Mouse (Mus musculus) stomach, postnatal 0 days (tissue): ENCODE data around the gene Cep170. TPM values are rescaled to one million over a fixed set of nuclear protein-coding genes. Genes with fewer than 3 reads are reported as not detected.

Source experiments
- ATAC-seq: fragments of 200-750 bp; cut with Nextera tagmentation; 2 replicates; pipeline ENCODE4 v1.8.0; 2017; ENCODE audit not compliant: low FRiP score, low TSS enrichment
- DNase-seq: peaks from one replicate; pipeline ENCODE4 v3.0.0-alpha.2; 2016; ENCODE audit warnings: low spot score
- H3K27ac ChIP-seq: fragments of 300-500 bp; sonication (generic); replicated peaks from 2 replicates; pipeline ENCODE4 v1.5.1; 2014; ENCODE audit warnings: mild to moderate bottlenecking, control low read depth
- H3K27me3 ChIP-seq: fragments of 300-500 bp; sonication (generic); 2 replicates; pipeline ENCODE4 v1.6.1; 2014; ENCODE audit warnings: low read length; ENCODE audit not compliant: control insufficient read depth, insufficient read depth
- H3K36me3 ChIP-seq: fragments of 300-500 bp; sonication (generic); 2 replicates; pipeline ENCODE4 v1.6.1; 2014; ENCODE audit warnings: low read length, mixed read lengths; ENCODE audit not compliant: control insufficient read depth, insufficient read depth
- H3K4me1 ChIP-seq: fragments of 300-500 bp; sonication (generic); replicated peaks from 2 replicates; pipeline ENCODE4 v1.6.1; 2014; ENCODE audit warnings: antibody characterized with exemption; ENCODE audit not compliant: control insufficient read depth, insufficient read depth
- H3K4me2 ChIP-seq: fragments of 300-500 bp; sonication (generic); replicated peaks from 2 replicates; pipeline ENCODE4 v1.6.1; 2014; ENCODE audit warnings: low read depth, mild to moderate bottlenecking, control low read depth, moderate library complexity
- H3K4me3 ChIP-seq: fragments of 300-500 bp; sonication (generic); 2 replicates; pipeline ENCODE4 v1.5.1; 2014; ENCODE audit warnings: low read depth, low read length, control low read depth
- H3K9ac ChIP-seq: fragments of 300-500 bp; sonication (generic); 2 replicates; pipeline ENCODE4 v1.6.1; 2014; ENCODE audit warnings: mild to moderate bottlenecking, low read length, control low read depth, mixed read lengths
- H3K9me3 ChIP-seq: fragments of 300-500 bp; sonication (generic); 2 replicates; pipeline ENCODE4 v1.6.1; 2016; ENCODE audit warnings: low read length; ENCODE audit not compliant: control insufficient read depth
- CTCF ChIP-seq: IDR thresholded peaks from 2 replicates; pipeline ENCODE4 v1.5.1; 2016; ENCODE audit warnings: antibody characterized with exemption, low read depth, mild to moderate bottlenecking, moderate library complexity
- EP300 ChIP-seq: optimal IDR thresholded peaks from 2 replicates; pipeline ENCODE3; 2016; ENCODE audit warnings: antibody characterized with exemption
- WGBS: fragments of 180-500 bp; shearing (Covaris S2); extraction: QIAGEN DNeasy Blood & Tissue Kit; methylation state at CpG from one replicate; pipeline ENCODE4 v1.1.7; 2014; 5-methylcytosine and 5-hydroxymethylcytosine counted together
- polyA plus RNA-seq: library from polyadenylated mRNA; unstranded; fragments of >200 nt; fragmentation: Nextera tagmentation; extraction: Ambion mirVana; gene quantifications from 2 replicates; pipeline ENCODE4 v1.2.1, GENCODE M21; 2015

Cep170 gene
- polyA plus RNA-seq, 1 experiment from 2014 or later, result 4.9 TPM

DNA sequence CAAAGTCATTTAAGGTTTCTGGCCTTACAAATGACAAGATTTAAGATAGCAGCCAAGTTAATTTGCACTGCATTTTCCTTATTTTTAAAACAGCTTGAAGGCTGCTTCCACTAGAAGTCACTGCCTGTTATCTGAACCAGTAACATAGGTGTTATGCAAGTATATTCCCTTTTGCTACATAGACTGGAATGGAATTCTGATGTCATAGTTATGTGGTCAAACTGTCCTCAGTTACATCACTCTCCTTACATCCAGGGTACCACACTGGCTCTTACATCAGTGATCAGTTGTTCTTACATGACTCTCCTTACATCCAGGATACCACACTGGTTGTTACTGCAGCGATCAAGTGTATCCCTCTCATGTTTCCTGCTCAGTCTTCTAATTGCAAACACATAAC, 53.2 kb downstream of the Cep170 start:
- Histone ChIP-seq H3K9me3 (no peaks in the 10 kb centered on the region), H3K9ac (no peak overlapping the region), H3K4me2 (no peak overlapping the region), H3K36me3 (no peaks in the 10 kb centered on the region), H3K27me3 (no peaks in the 10 kb centered on the region), H3K4me3 (no peak overlapping the region), H3K27ac (no peak overlapping the region), H3K4me1 (no peaks in the 10 kb centered on the region)
- no peak for TF ChIP-seq CTCF
- no peak for TF ChIP-seq EP300
- WGBS, result 91% methylated on average over 1 of the region's 1 CpGs
- ATAC-seq (no peak), DNase-seq (no peak)

DNA sequence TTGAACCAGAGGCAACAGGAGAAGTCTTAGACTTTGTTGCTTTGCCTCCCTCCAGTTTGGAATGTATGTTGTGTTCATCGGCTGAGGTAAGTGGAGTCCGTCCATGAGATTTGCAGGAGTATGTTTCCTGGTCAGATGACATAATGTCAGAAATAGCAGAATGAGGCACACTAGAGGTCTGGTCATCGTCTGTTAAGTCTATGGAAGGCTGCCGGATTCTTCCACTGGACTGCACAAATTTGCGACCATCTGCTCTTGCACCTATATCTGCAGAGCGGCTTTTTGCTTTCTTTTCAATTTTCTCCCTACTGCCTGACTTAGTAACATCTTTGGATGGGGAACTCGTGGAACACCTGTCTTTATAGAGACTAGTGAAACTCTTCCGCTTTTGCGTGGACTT, 58.3 kb downstream of the Cep170 start:
- no peak overlapping the region for H3K4me3 ChIP-seq
- ATAC-seq (no peak), DNase-seq (no peak)
- H3K9ac ChIP-seq, result no peak overlapping the region
- no peaks in the 10 kb centered on the region for H3K9me3 ChIP-seq
- H3K27ac ChIP-seq, result no peak overlapping the region
- WGBS, result 93% methylated on average over 9 of the region's 9 CpGs
- H3K27me3 ChIP-seq, result no peaks in the 10 kb centered on the region
- H3K4me2 ChIP-seq, result no peak overlapping the region
- H3K36me3 ChIP-seq, result peaks cover 6% of the 10 kb centered on the region
- TF ChIP-seq EP300 (no peak), CTCF (no peak)
- H3K4me1 ChIP-seq, result no peaks in the 10 kb centered on the region

DNA sequence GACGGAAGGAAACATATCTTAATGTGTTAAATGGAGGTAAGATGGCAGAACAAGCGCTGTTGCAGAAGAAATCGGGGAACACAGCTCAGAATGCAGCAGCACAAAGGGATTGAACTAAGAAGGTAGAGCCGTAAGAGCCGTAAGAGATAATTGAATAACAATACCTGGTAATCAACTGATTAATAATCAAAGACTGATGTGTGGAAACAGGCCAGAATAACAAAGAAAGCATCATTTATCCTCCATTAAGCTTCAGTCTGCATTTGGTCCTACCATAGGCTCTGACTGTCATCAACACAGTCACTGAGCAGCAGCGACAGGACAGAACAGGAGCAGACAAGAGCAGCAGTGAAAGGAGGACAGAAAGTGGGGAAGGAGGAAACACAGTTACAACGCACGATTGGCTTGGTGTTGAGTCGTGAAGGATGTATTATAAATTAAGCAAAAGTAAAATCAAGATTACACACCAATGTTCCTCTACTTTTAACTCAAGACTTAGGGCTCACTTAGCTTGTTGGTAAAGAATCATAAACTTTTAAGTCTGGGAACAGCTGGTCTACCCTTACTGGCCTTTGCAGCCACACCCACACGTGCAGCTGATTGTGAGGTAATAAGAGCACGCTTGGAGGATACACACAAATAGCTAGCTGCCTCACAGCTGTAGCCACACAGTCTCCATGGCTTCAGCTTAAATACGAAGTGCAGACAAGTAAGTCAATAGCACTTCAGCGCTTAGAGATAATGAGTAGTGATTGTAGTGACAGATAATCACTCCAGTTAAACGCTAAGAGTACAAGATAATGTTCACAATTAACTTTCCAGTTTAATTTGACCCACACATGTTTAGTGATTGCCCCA, 59.8 kb downstream of the Cep170 start:
- Histone ChIP-seq H3K9me3 (no peaks in the 10 kb centered on the region), H3K4me3 (no peak overlapping the region), H3K27ac (no peak overlapping the region), H3K27me3 (no peaks in the 10 kb centered on the region), H3K9ac (no peak overlapping the region), H3K36me3 (peaks cover 6% of the 10 kb centered on the region), H3K4me1 (no peaks in the 10 kb centered on the region), H3K4me2 (no peak overlapping the region)
- ATAC-seq (no peak), DNase-seq (no peak)
- TF ChIP-seq EP300, result no peak
- TF ChIP-seq CTCF, result no peak
- 72% methylated on average over 14 of the region's 14 CpGs for WGBS

DNA sequence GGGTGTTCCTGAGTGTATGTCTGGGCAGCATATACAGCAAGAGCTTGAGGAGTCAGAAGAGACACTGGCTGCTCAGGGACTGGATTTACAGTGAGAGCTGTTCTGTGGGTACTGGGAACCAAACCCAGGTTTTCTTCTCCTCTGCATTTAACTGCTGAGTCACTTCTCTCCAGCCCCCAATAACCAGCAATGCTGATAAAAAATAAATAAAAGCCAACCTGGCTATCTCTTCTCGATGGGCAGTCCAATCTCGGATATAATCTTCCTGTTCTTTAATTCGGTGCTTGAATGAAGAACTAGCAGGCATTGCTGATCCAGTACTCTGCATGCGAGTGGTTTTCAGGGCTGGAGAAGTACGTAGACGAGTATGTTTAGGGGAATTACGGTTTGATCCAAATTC, 64.2 kb downstream of the Cep170 start:
- TF ChIP-seq CTCF, result no peak
- H3K27me3 ChIP-seq, result no peaks in the 10 kb centered on the region
- H3K9me3 ChIP-seq, result no peaks in the 10 kb centered on the region
- no peak overlapping the region for H3K27ac ChIP-seq
- no peak overlapping the region for H3K4me3 ChIP-seq
- no peak for DNase-seq
- peaks cover 6% of the 10 kb centered on the region for H3K36me3 ChIP-seq
- ATAC-seq, result no peak
- 91% methylated on average over 7 of the region's 7 CpGs for WGBS
- H3K4me2 ChIP-seq, result no peak overlapping the region
- H3K9ac ChIP-seq, result no peak overlapping the region
- no peaks in the 10 kb centered on the region for H3K4me1 ChIP-seq

- no peak overlapping the region for H3K9ac ChIP-seq
- ATAC-seq, result no peak
- no peak for DNase-seq
- WGBS, result 80% methylated on average over 2 of the region's 2 CpGs
- no peaks in the 10 kb centered on the region for H3K4me1 ChIP-seq
- no peak overlapping the region for H3K4me3 ChIP-seq
- H3K9me3 ChIP-seq, result no peaks in the 10 kb centered on the region
- peaks cover 4% of the 10 kb centered on the region for H3K36me3 ChIP-seq
- H3K27me3 ChIP-seq, result no peaks in the 10 kb centered on the region
- no peak overlapping the region for H3K4me2 ChIP-seq
- H3K27ac ChIP-seq, result no peak overlapping the region
- no peak for TF ChIP-seq EP300
- no peak for TF ChIP-seq CTCF
Observed at GRCm38 (mm10) chr1:176732834-176733233, 81.0 kb downstream of the Cep170 start.

- no peak overlapping the region for H3K4me3 ChIP-seq
- ATAC-seq, result no peak
- no peaks in the 10 kb centered on the region for H3K27me3 ChIP-seq
- no peak overlapping the region for H3K27ac ChIP-seq
- H3K36me3 ChIP-seq, result peaks cover 4% of the 10 kb centered on the region
- TF ChIP-seq CTCF (no peak), EP300 (no peak)
- no peaks in the 10 kb centered on the region for H3K4me1 ChIP-seq
- H3K4me2 ChIP-seq, result no peak overlapping the region
- DNase-seq, result no peak
- 71% methylated on average over 2 of the region's 2 CpGs for WGBS
- no peak overlapping the region for H3K9ac ChIP-seq
- H3K9me3 ChIP-seq, result no peaks in the 10 kb centered on the region
Observed at GRCm38 (mm10) chr1:176730528-176730927, 83.3 kb downstream of the Cep170 start.
